Mouse (Mus musculus): Measurements from ENCODE around the gene Krt80.

DNA sequence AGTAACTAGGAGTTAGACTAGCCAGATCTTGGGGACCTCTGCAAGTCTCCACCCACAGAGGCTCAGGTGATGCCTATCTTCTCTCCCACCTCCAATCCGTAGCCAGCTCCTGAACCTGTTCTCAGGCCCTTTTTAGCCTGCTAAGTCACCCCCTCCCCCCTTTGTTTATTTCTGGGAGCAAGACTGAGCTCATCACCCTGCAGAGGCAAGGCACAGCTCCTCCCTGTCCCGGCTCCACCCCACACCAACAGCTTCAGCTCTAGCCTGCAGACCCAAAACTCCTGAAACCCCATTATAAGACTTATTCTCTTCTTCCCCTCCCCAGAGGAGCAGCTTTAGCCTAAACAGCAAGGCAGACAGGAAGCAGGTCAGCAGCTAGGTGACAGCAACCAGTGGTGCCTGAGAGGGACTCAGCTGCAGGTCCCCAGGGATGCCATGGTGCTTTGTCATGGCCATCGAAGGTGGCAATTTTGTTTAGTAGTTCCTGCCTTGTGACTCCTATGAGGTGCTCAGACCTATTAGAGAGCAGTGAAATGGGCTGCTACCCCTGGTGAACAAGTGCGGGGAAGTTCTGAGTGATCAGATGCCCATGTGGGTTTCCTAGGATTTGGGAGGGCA is 7.5 kb downstream of the Krt80 start:
- TF ChIP-seq GATA1 (IDR thresholded peaks at IDR 0.05; ENCODE audit: borderline replicate concordance, low read length) (no peak), FLI1 (IDR thresholded peaks at IDR 0.05; ENCODE audit: low read length) (no peak)

Data from megakaryocyte, embryonic 14.5 days (primary cell).